Mouse (Mus musculus): ENCODE measurements around the gene Rhot1.

GRCm38 (mm10) chr11:80204037-80204436 lies 4.8 kb upstream of the Rhot1 start:
- TF ChIP-seq POLR2A (IDR thresholded peaks at IDR 0.05; ENCODE audit: insufficient read depth, low read depth, low read length) (no peak), CTCF (IDR thresholded peaks at IDR 0.05) (no peak), EP300 (IDR thresholded peaks at IDR 0.05; ENCODE audit: insufficient read depth, low read depth, low read length) (no peak)

Measured in heart, adult 2 months (tissue).